Mouse (Mus musculus) left cerebral cortex, adult 18-20 months (tissue): Measurements from ENCODE around the gene Ranbp3l. TPM values are rescaled to one million over a fixed set of nuclear protein-coding genes. Genes with fewer than 3 reads are reported as not detected.

ENCODE experiments used
- DNase-seq, 2 experiments: peaks; one replicate each; pipeline ENCODE4 v3.0.0; 2021 to 2022; ENCODE audit warnings: low spot score in 2 of 2, mixed read lengths in 1 of 2
- total RNA-seq, 2 experiments: library from RNA; stranded (reverse); gene quantifications; 2 replicates each; pipeline ENCODE4 v1.2.3; 2021

Ranbp3l gene
- total RNA-seq, 2 experiments from 2014 or later: 10.4 to 11.1 TPM

DNA sequence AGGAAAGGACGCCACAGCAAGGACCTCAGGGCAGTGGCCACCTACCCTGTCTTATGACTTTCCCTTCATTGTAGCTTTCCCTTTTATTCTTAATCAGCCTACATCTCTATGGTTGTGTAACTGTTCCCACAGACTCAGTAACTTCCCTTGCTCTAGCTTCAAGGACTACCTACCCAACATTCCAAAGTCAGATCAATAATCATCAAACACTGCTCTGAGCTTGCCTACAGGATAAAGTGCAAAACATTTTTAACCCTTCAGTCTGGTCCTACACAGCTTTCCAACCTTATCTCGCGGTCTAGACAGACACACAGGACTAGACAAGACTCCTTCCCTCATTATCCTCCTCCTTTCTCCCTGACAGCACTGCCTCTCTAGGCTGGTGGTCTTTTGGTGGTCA, 102.6 kb downstream of the Ranbp3l start:
- no peak for DNase-seq

DNA sequence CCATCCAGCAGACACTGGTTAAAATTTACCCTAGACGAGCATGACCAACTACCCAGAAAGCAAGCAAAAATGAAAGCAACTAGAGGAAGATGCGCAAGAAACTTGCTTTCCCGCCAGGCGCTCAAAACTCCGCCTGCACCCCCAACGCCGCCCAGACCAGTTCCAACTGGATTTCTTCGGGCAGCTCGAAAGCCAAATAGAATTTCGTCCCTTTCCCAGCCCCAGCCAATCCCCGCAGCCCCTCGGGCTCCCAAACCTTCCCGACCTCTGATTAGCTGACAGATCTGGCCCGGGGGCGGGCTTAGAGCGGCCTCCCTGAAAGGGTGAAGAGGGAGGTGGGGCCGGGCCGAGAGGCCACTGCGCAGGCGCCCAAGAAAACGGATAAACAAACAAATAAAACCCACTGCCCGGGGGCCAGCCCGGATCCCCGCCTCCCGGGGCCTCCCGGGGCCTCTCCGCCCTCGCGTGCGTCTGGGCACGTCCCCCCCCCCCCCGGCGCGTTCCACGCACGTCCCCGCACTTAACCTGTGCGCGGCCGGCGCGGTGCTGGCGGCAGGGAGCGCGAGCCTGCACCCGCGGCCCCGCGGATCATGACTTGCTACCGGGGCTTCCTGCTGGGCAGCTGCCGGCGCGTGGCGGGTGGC, 103.3 kb downstream of the Ranbp3l start, which contains the start of gene Nadk2:
Gene Nadk2, plus strand, starts transcription at position 349 of the 644 bp plus-strand sequence.
- peak; percentile 92 to 96 for DNase-seq

DNA sequence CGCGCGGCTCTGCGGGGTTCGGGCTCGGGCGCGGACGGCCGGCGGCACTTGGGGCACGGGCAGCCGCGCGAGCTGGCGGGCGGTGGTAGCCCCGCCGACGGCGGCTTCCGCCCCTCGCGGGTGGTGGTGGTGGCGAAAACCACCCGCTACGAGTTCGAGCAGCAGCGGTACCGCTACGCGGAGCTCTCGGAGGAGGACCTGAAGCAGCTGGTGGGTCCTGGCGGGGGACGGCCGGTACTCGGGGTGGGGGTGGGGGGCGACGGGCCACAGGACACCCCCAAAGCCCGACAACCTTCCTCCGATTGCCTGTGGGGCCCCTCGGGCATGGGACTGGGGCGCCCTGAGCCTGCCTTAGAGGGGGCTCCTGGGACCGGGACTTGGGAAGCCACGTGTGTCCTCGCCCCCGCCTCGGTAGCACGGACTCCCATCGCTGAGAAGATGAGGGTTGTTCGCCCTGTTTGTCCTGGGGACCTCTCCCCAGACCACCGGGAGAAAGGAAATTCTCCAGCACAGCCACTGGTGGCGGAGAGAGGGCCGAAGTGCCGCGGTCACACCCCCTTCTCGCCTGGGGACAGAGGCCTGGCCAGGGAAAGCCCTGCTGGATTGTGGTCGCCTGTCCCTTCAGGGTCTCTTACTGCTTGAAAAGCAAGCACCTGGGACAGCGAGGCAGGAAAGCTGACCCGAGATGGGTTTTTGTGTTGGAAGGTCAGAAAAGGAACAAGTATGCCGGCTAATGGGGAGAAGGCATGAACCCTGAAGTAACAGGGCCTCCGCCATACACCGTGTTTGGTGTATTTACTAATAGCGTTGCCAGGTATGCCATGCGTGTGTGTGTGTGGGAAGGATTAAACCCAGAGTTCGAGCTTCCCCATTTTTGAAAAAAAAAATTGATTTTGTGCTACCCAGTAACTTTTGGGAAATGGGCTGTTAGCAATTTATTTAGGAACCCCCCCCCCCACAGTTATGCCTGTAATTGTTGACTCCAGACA, 104.1 kb downstream of the Ranbp3l start:
- peak in 1 of 2 experiments; percentile 19 for DNase-seq

DNA sequence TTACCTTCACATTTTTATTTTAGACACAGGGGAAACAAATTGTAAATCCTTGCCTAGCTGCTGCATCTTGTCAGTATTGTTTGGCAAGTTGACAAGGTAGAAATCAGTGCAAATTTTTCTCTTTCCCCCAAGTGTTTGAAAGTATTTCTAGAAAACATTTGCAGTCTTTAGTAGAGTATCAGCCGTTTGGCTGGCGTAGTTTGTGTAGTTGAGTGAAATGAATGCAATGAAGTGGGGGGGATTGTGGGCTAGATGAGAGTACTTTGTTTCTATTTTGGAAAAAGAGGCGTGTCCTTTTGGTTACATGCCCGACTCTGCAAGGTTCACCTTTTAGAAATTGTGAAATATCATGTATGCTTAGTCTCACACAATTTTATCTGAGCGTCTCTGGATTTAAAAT, 104.9 kb downstream of the Ranbp3l start:
- DNase-seq: no peak

DNA sequence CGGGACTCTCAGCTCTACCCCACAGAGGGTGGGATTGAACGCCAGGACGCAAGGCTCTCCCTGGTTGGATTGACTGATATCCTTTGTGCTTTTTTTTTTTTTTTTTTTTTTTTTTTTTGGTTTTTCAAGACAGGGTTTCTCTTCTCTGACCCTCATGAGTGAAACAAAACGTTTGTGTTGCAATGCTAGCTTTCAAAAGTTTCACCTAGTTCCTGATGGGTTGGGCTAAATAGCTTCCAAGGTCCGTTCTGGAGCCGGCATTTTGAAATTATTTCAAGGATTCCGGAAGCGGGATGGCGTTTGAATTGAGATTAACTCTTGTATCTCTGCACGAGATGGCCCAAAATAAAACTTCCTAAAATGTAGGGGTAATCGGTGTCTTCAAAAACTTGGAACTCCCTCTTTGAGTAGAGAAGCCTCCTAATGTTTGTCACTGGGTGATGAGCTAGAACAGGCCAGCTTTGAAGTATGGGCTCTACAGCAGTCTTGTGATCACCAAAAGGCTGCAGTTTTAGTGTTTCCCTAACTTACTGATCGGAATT, 105.4 kb downstream of the Ranbp3l start:
- DNase-seq: no peak

DNA sequence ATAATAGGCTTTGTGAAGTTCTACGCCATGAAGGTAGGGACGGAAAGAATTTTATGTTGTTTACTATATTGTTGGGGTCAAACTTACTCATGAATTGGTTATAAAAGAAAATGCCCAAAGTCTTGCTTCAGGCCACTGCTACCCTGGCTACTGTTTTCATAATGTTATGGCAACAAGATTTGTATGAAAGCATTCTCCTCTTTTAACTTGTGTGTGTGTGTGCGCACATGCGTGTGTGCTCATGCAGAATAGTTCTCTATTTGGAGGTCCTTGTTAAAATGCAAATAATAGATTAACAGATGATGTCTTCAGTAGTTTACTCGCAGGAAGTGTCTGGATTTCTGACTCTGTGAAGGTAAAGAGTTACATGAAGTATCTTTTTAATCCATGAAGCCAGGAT, 105.9 kb downstream of the Ranbp3l start:
- no peak for DNase-seq

DNA sequence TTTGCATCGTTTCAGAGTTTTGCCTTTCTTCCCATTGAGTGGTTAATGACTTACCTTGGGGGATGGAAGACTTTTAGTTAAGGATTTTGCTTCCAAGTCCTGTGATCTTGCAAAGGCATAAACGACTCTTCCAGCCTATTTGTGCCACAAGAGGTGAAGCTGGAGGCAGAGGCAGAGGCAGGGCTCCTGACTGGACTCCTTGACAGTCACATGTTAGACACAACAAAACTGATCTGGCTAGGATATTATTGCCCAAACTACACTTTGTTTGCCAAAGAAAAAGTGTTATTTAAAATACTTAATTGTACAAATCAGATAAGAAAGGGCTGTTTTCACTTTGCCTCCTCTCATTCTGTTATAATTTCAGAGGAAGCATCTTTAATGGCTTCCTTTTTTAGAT, 106.4 kb downstream of the Ranbp3l start:
- DNase-seq: no peak

DNA sequence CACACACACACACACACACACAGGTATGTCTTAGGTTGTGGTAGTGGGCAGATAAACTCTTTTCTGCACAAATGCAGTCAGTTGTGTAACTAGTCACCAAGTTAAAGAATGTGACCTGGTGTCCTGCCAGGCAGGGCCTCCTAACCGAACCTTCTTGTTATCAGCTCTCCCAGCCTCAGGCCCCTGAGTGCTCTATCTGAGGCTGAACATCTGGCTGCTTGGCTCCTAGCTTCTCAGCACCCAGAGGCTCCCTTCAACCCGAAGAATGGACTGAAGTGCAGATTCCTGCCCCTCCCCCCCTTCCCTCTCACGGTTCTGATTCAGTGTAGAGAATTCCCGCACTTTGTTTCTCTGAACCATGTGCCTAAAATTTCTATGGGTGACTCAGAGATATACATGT, 106.9 kb downstream of the Ranbp3l start:
- DNase-seq: no peak

DNA sequence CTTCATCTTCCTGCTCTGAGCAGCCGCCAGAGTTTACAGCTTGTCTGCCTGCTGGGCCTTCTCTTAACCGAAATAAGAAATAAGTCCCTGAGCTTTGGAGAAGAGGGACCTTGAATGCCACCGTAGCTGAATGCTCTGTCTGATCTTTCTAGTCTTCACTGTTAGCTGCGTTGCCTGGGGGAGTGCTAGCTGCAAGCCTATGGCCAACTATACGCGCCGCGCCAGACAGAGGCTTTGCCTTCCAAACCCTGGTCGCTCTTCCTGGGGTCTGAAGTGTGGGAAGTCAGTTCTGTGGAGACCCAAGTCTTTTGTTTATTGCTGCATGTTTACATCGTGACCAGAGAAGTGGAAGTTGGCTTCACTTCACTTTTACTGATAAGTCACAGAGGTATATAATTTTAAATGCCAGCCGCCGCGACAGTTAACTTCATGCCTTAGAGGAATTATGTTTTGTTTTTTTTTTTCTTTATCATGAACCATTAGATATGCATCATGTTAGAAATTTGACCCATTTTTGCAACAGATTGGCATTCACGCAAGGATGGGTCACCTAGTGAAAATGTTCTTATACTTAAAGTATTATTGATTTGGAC, 108.0 kb downstream of the Ranbp3l start:
- DNase-seq: no peak

DNA sequence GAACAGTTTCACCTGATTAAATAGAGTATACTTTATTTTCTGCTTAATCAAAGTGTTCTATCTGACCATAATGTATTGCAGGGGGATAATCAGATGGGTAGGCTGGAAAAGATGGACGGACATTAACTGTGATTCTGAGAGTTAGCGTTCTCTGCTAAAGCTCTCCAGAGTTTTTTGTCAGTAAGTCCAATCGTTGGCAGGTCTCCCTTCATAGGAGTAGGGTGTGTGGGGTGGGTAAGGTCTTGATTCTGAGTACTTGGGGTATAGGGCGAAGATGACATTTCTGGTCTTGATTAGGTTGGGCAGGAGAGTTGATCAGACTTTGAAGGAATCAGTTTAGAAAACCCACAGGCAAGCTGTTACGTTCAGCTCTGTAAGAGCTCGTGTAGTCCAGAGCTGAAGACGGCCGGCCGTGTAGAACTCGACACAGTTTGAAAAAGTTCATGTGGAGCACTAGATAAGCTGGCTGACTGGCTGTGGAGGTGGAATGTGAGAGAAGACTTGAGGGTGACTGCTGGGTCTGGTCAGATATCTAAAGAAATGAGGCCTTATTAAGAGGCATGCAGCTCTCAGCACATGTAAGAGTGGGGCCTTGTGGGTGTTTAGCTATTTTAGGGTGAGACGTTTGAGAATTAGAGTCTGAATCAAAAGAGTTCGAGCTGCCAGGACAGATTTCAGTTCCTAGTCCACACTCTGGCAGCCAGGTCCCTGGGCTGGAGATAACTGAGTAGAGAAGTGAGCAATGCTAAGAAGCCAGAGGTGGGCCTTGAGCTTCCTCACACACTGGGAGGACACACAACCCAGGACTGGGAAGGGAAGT, 110.9 kb downstream of the Ranbp3l start:
- no peak for DNase-seq

DNA sequence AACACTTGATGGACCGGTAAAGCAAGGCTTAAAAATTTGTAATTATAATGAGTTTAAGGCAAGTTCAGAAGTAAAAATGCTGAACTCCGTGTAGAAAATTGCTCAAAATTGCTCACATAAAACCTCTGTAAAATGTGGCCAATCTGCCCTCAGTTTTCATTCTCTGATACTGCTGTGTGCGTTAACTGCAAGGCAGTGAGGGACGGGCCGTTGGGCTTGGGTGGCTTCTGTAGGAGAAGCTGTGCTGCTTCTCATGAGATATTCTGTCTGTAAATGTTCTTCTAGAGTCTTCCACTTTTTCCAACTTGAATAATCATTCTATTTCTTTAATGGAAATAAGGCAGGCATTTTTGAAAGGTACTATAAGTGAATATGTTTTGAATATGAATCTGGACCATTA, 111.9 kb downstream of the Ranbp3l start:
- DNase-seq: no peak

DNA sequence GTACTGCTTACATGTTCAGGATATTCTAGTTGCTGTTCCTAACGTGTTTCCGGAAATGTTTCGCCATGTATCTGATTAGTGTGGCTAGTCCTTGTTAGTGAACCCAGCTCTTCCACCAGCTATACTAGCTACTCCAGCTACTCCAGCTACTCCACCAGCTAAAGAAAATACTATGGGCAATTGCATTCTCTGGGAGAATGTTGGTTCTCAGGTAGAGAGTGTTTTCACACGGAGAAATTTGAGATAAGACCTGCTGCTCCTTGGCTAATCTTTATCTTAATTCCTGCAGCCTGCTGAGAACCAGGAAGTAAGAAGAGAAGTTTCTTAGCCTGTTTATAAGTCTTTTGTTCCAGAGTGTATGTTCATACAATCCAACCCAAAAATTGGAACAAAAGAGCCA, 112.5 kb downstream of the Ranbp3l start:
- DNase-seq: no peak

DNA sequence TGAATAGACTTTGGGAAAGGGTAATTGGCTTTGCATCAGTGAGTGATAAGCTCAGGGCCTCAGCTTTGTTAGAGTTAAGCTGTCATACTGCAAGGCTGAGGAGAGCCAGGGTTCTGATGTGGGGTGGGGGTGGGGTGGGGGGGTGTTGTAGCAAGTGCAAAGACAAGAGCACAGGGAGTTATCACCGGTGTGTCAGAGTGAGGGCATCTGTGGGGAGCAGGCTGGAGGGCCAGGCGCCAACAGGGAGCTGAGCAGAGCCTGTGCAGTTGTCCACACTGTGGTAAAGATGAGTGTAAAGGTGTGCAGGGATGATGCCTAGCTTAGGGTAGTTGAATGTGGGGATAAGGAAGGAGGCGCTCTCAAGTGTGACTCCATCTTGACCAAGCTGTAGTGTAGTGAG, 113.5 kb downstream of the Ranbp3l start:
- DNase-seq: no peak

DNA sequence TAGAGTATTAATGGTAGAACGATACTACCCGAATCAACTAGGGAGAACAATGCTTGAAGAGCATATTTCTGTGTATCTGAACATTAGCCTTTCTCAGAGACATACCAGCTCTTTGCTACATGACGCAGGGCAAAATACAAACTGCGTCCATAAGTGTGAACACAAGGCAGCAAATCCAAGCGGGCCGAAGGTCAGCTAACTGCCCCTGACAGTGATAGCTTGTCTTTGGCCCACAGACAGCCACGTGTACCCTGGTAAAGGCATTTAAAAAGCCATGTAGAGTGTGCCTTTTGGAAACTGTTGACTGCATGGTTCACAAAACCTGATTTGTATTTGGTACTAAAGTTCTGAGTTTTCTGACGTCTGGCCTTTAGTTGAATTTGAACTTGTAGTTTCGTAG, 115.0 kb downstream of the Ranbp3l start:
- no peak for DNase-seq

DNA sequence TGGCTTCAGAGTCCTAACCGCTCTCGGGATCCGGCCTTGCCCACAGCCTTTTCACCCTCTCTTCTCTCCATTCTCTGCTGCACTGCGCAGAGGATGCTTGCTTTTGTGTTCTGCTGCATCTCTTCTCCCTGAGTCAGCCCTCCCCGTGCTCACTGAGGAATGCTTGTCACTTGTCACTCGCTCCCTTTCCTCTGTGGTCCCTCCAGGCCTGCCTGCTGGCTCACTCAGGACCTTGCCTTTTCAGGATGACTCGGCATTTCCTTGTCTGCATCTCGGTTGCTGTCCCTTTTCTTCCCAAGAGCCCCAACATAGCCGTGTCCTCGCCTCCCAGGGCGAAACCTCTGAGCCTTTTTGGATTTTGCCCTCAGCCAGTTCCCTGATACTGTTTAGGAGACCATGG, 119.1 kb downstream of the Ranbp3l start:
- no peak for DNase-seq

DNA sequence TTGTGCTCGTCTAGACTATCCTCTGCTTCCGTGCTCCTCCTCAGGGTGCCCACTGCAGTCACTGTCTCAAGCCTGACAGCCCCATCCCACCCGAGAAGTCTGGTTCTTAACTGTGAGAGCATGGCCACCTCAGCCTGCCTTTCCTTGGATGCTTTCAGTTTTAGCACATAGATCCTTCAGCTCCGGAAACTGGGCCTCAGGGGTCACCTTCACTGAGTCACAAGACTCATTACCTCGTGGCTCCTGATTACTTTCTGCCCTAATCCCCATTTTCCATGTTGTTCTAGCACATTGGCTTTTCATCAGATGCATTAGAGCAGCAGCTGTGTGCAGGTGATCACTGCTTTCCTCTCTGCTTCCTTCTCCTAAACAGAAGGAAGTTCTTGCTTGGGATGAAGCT, 119.7 kb downstream of the Ranbp3l start:
- no peak for DNase-seq

DNA sequence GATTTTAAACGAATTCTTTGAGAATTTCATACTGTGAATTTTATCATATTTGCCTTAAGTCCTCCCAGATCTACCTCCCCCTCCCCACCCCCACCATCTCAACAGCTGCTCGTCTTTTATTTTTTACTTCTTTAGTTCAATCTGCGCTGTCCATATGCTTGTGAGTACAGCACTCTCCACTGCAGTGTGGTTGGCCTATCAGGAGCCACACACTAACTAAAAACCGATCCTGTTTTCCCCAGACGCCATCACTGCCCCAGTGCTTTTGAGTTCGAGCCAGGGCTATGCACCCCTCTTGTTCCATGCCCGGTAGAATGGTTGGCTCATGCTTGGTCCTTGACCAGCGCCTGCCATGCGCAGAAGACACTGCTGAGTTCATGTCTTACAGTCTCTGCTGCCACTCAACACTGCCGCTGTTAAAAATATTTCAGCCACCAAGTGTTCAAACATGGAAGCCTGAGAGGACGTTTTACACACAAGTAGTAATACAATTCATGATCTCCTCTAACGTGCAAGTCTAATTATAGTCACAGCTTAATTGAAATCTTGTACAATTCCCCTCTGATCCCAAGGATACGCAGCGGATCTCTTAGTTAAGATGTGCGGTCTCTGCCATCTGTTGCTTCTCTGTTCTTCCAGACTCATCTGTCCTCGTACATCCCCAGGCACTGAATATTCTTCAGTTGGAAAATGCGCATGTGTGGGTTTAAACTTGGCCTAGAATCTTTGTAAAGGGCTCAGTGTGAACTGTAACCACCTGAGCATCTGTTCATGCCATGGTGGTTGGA, 120.3 kb downstream of the Ranbp3l start:
- no peak for DNase-seq

DNA sequence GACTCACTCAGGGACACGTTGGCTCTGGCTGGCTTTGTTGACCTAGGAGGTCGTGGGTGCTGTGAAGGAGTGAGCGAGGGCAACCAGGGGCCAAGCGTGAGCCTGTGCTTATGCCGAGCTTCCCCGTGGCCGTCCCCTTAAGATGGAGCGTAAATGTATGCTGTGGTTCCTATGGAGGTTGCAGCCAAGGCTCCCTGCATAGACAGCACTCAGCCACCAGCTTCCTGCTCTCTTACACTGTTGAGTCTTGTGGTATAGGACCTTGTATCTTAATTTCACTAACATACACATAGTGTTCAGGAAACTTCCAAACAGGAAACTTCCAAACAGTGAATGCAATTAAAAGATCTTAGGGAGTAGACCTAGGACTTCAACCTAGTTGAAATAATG, 120.9 kb downstream of the Ranbp3l start:
- no peak for DNase-seq

DNA sequence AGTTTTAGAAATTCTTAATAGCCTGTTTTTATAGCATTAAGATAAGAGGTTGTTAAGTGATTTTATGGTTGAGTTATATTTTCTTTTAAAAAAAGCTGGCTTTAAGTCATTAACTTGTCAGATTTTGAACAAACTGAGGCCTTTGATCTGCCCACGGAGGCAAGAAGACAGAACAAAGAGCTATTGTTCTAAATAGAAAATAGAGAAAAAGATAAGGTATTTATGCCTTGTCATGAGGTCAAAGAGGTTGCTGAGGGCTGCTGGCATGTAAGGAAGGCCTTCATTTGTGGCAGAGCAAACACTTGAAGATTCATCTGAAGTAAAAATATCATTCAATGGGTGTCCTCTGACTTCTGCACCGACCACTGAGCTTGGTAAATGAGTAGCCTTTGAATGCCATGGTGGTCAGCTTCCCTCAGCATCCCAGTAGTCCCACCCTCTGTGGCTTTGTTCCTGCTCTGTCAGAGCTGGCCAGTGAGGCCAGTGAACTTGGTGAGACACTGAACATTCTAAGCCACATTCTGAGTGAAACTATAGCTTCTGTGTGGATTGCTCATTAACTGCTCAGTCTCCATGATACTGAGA, 121.5 kb downstream of the Ranbp3l start:
- no peak for DNase-seq

DNA sequence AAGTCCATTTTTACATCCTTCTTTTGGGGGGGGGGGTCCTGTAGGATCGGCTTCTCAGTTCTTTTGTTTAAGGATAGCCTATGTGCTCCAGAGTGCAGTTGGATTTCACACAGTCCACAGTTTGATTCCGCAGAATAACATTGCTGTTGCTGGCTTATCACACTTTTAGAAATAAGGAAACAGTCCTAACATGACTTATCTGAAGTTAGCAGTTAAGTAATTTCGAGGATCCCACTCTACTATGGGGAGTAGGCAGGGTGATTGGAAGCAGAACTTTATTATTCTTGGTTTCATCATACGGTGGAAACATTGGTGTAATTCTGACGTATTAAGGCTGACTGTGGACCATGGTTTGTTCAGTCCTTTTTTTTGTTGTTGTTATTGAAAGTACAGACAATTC, 122.9 kb downstream of the Ranbp3l start:
- DNase-seq: no peak
